Mouse (Mus musculus): Measurements from ENCODE around the gene Shisa6. TPM values are rescaled to one million over a fixed set of nuclear protein-coding genes. Genes with fewer than 3 reads are reported as not detected.

The Shisa6 gene
- polyA plus RNA-seq, 1 experiment from 2014 or later: 1.2 TPM

- no peaks in the 10 kb centered on the region for H3K4me1 ChIP-seq (replicated peaks)
- no peaks in the 10 kb centered on the region for H3K9me3 ChIP-seq
- no peak overlapping the region for H3K27ac ChIP-seq
- H3K36me3 ChIP-seq: no peaks in the 10 kb centered on the region
- H3K4me3 ChIP-seq: no peak overlapping the region
- no peaks in the 10 kb centered on the region for H3K27me3 ChIP-seq (ENCODE audit: insufficient read depth, poor library complexity, severe bottlenecking)
- WGBS: 83% methylated on average over 8 of the region's 8 CpGs
- DNase-seq (ENCODE audit: low spot score): no peak
Observed at GRCm38 (mm10) chr11:66273904-66274706, 251.7 kb downstream of the Shisa6 start.

- no peaks in the 10 kb centered on the region for H3K27me3 ChIP-seq (ENCODE audit: insufficient read depth, poor library complexity, severe bottlenecking)
- H3K36me3 ChIP-seq: no peaks in the 10 kb centered on the region
- no peak overlapping the region for H3K4me3 ChIP-seq
- no peaks in the 10 kb centered on the region for H3K4me1 ChIP-seq (replicated peaks)
- WGBS: 46% methylated on average over 3 of the region's 3 CpGs
- H3K27ac ChIP-seq: no peak overlapping the region
- DNase-seq (ENCODE audit: low spot score): no peak
- H3K9me3 ChIP-seq: no peaks in the 10 kb centered on the region
Observed at GRCm38 (mm10) chr11:66267029-66267428, 258.7 kb downstream of the Shisa6 start.

- Histone ChIP-seq H3K9me3 (no peaks in the 10 kb centered on the region), H3K27ac (no peak overlapping the region), H3K4me3 (no peak overlapping the region), H3K27me3 (ENCODE audit: insufficient read depth, poor library complexity, severe bottlenecking) (no peaks in the 10 kb centered on the region), H3K36me3 (no peaks in the 10 kb centered on the region), H3K4me1 (replicated peaks) (no peaks in the 10 kb centered on the region)
- DNase-seq (ENCODE audit: low spot score): no peak
- 82% methylated on average over 1 of the region's 1 CpGs for WGBS
Observed at GRCm38 (mm10) chr11:66265336-66265990, 260.3 kb downstream of the Shisa6 start.

- no peak for DNase-seq (ENCODE audit: low spot score)
- H3K27me3 ChIP-seq (ENCODE audit: insufficient read depth, poor library complexity, severe bottlenecking): no peaks in the 10 kb centered on the region
- no peaks in the 10 kb centered on the region for H3K36me3 ChIP-seq
- no peak overlapping the region for H3K4me3 ChIP-seq
- no peaks in the 10 kb centered on the region for H3K4me1 ChIP-seq (replicated peaks)
- no peak overlapping the region for H3K27ac ChIP-seq
- WGBS: 81% methylated on average over 2 of the region's 2 CpGs
- H3K9me3 ChIP-seq: no peaks in the 10 kb centered on the region
Observed at GRCm38 (mm10) chr11:66260205-66260604, 265.6 kb downstream of the Shisa6 start.

GRCm38 (mm10) chr11:66258851-66259250, 266.9 kb downstream of the Shisa6 start:
- no peak overlapping the region for H3K27ac ChIP-seq
- no peaks in the 10 kb centered on the region for H3K36me3 ChIP-seq
- no peaks in the 10 kb centered on the region for H3K27me3 ChIP-seq (ENCODE audit: insufficient read depth, poor library complexity, severe bottlenecking)
- WGBS: 23% methylated on average over 3 of the region's 3 CpGs
- no peaks in the 10 kb centered on the region for H3K4me1 ChIP-seq (replicated peaks)
- peak; percentile 53 for DNase-seq (ENCODE audit: low spot score)
- no peak overlapping the region for H3K4me3 ChIP-seq
- no peaks in the 10 kb centered on the region for H3K9me3 ChIP-seq

GRCm38 (mm10) chr11:66247115-66247514, 278.6 kb downstream of the Shisa6 start:
- Histone ChIP-seq H3K4me3 (no peak overlapping the region), H3K4me1 (replicated peaks) (no peaks in the 10 kb centered on the region), H3K27me3 (ENCODE audit: insufficient read depth, poor library complexity, severe bottlenecking) (no peaks in the 10 kb centered on the region), H3K27ac (no peak overlapping the region), H3K36me3 (no peaks in the 10 kb centered on the region), H3K9me3 (no peaks in the 10 kb centered on the region)
- 82% methylated on average over 5 of the region's 5 CpGs for WGBS
- DNase-seq (ENCODE audit: low spot score): no peak

- WGBS: 73% methylated on average over 2 of the region's 2 CpGs
- DNase-seq (ENCODE audit: low spot score): no peak
Observed at GRCm38 (mm10) chr11:66236557-66236956, 289.2 kb downstream of the Shisa6 start.

GRCm38 (mm10) chr11:66232891-66233290, 292.9 kb downstream of the Shisa6 start:
- no peaks in the 10 kb centered on the region for H3K4me1 ChIP-seq (replicated peaks)
- no peak overlapping the region for H3K4me3 ChIP-seq
- H3K9me3 ChIP-seq: no peaks in the 10 kb centered on the region
- H3K27me3 ChIP-seq (ENCODE audit: insufficient read depth, poor library complexity, severe bottlenecking): no peaks in the 10 kb centered on the region
- no peak for DNase-seq (ENCODE audit: low spot score)
- 73% methylated on average over 1 of the region's 1 CpGs for WGBS
- H3K36me3 ChIP-seq: no peaks in the 10 kb centered on the region
- no peak overlapping the region for H3K27ac ChIP-seq

More at GRCm38 (mm10) chr11:66236557-66236956, 289.2 kb downstream of the Shisa6 start:
- no peaks in the 10 kb centered on the region for H3K27me3 ChIP-seq (ENCODE audit: insufficient read depth, poor library complexity, severe bottlenecking)
- H3K9me3 ChIP-seq: no peaks in the 10 kb centered on the region
- no peak overlapping the region for H3K27ac ChIP-seq
- H3K4me1 ChIP-seq (replicated peaks): no peaks in the 10 kb centered on the region
- H3K4me3 ChIP-seq: no peak overlapping the region
- H3K36me3 ChIP-seq: no peaks in the 10 kb centered on the region

GRCm38 (mm10) chr11:66222133-66222532, 303.6 kb downstream of the Shisa6 start:
- no peaks in the 10 kb centered on the region for H3K4me1 ChIP-seq (replicated peaks)
- no peaks in the 10 kb centered on the region for H3K36me3 ChIP-seq
- 91% methylated on average over 1 of the region's 1 CpGs for WGBS
- no peak for DNase-seq (ENCODE audit: low spot score)
- H3K9me3 ChIP-seq: no peaks in the 10 kb centered on the region
- no peak overlapping the region for H3K4me3 ChIP-seq
- no peaks in the 10 kb centered on the region for H3K27me3 ChIP-seq (ENCODE audit: insufficient read depth, poor library complexity, severe bottlenecking)
- H3K27ac ChIP-seq: no peak overlapping the region

GRCm38 (mm10) chr11:66218469-66218868, 307.3 kb downstream of the Shisa6 start:
- H3K4me3 ChIP-seq: no peak overlapping the region
- 82% methylated on average over 3 of the region's 3 CpGs for WGBS
- H3K9me3 ChIP-seq: no peaks in the 10 kb centered on the region
- no peaks in the 10 kb centered on the region for H3K4me1 ChIP-seq (replicated peaks)
- no peak overlapping the region for H3K27ac ChIP-seq
- DNase-seq (ENCODE audit: low spot score): no peak
- no peaks in the 10 kb centered on the region for H3K36me3 ChIP-seq
- no peaks in the 10 kb centered on the region for H3K27me3 ChIP-seq (ENCODE audit: insufficient read depth, poor library complexity, severe bottlenecking)

GRCm38 (mm10) chr11:66188627-66189287, 337.0 kb downstream of the Shisa6 start:
- no peak for DNase-seq (ENCODE audit: low spot score)
- no peak overlapping the region for H3K4me3 ChIP-seq
- H3K27ac ChIP-seq: no peak overlapping the region
- WGBS: 85% methylated on average over 3 of the region's 3 CpGs
- H3K9me3 ChIP-seq: no peaks in the 10 kb centered on the region
- H3K27me3 ChIP-seq (ENCODE audit: insufficient read depth, poor library complexity, severe bottlenecking): no peaks in the 10 kb centered on the region
- H3K4me1 ChIP-seq (replicated peaks): no peaks in the 10 kb centered on the region
- H3K36me3 ChIP-seq: no peaks in the 10 kb centered on the region

- 83% methylated on average over 2 of the region's 2 CpGs for WGBS
- Histone ChIP-seq H3K36me3 (no peaks in the 10 kb centered on the region), H3K4me3 (no peak overlapping the region), H3K9me3 (no peaks in the 10 kb centered on the region), H3K27ac (no peak overlapping the region), H3K4me1 (replicated peaks) (no peaks in the 10 kb centered on the region), H3K27me3 (ENCODE audit: insufficient read depth, poor library complexity, severe bottlenecking) (no peaks in the 10 kb centered on the region)
- no peak for DNase-seq (ENCODE audit: low spot score)
Observed at GRCm38 (mm10) chr11:66188146-66188545, 337.6 kb downstream of the Shisa6 start.

- Histone ChIP-seq H3K27ac (no peak overlapping the region), H3K4me1 (replicated peaks) (no peaks in the 10 kb centered on the region), H3K9me3 (peaks cover 11% of the 10 kb centered on the region; the same call in 1 of the 2 replicates), H3K36me3 (no peaks in the 10 kb centered on the region), H3K27me3 (ENCODE audit: insufficient read depth, poor library complexity, severe bottlenecking) (no peaks in the 10 kb centered on the region), H3K4me3 (no peak overlapping the region)
- WGBS: 81% methylated on average over 2 of the region's 2 CpGs
- DNase-seq (ENCODE audit: low spot score): no peak
Observed at GRCm38 (mm10) chr11:66177781-66178180, 348.0 kb downstream of the Shisa6 start.

All from hindbrain, embryonic 10.5 days (tissue).